Mouse (Mus musculus) thymus, postnatal 4 days (tissue): ENCODE measurements around the gene Chchd6.

ENCODE experiments used
- DNase-seq: peaks from one replicate; pipeline ENCODE4 v3.0.0; 2021

Chchd6 gene

GRCm38 (mm10) chr6:89440671-89441070, 154.8 kb downstream of the Chchd6 start:
- DNase-seq: no peak

DNA sequence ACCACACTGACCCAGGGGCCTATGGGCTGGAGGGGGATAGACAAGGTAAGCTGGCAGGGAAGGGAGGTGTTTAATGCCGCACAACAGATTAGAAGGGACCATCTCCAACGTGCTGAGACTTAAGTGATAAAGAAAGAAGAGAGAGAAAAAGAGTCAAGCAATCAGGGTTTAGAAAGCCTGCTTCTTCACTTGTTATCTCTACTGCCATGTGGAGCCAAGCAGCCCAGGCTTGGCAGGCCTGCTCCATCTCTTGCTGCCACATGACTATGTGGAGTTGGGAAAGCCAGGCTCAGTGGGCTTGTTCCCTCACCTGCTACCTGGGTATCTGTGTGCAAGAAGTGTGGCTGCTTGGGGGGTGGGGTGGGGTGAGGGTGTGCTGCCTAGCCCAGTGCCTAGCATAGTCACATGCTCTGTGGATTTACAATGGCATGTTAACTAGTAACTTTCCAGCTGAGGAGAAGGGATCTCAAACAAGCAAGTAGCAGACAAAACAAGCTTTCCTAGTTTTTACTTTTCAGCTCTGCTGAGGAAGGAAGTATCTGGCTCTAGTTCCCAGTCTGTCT, 163.5 kb downstream of the Chchd6 start:
- DNase-seq: no peak

DNA sequence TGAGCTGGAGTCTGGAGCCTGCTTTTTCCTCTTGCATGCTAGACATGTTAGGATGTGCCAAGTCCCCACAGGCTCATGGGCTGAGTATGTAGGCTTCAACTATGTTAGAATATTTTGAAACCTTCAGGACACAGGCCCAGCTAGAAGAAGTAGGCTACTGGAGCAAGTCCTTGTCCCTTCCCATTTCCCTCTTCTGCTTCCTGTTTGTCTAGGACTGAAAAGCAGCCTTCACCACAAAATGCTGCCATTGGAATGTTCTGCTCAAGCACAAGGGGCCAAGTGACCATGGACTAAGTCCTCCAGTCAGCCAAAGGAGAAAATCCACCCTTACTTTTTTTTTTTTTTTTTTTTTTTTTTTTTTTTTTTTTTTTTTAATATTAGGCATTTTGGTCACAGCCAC, 164.7 kb downstream of the Chchd6 start:
- no peak for DNase-seq

GRCm38 (mm10) chr6:89428661-89429375, 166.6 kb downstream of the Chchd6 start:
- DNase-seq: no peak

DNA sequence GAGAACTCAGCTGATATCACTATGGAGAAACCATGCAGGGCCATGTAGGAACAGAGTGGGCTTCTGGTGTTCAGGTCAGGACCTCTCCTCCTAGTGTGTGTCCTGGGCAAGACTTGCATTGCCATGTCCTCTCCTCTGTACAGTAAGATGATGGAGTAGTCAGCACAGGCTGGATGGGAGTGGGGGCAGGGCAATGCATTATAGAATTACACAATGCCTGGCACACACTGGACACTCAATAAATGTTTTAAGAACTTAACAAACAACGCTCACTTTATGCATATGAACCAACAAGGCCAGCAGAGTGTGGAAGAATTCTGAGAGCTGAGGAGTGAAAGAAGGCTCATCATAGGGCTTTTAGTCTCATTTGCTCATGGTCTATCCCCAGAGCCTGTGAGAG, 171.0 kb downstream of the Chchd6 start:
- DNase-seq: no peak

GRCm38 (mm10) chr6:89422621-89423020, 172.8 kb downstream of the Chchd6 start:
- no peak for DNase-seq

DNA sequence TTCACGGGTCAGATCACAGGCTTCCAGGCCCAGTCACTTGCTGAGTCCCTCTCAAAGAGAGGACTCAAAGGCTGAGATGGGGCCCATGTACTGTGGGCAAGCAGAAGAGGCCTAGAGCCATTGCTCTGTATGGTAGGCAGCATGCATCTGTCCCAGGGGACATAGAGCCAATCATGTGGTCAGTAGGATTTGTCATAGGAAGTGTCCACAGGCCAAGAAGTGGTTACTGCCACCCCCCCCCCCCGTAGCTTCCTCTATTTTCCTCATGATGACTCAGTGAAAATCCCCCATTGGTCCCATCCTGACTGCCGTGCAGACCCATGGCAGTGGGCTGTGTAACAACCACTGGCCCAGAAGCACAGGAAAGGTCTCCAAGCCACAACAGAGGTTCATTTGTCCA, 173.5 kb downstream of the Chchd6 start:
- DNase-seq: no peak

DNA sequence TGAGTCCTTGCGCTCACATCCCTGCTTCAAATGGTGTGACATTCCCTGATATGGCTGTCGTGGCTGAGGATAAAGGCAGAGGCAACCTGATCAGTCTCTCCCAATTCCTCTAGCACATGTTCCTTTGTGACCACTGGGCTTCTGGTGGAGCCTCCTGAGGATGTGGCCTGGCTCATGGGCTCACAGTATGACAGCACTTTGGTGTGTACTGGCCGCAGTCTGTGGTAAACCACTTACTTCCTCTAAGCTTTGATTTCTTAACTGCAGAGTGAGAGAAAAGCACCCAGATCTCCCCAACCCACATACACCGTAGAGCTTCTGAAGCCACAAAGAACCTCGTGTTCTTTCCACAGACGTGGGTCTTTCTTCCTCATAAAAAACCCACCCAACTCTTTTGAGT, 173.9 kb downstream of the Chchd6 start:
- peak; percentile 15 for DNase-seq

GRCm38 (mm10) chr6:89420756-89421155, 174.7 kb downstream of the Chchd6 start:
- DNase-seq: no peak

- DNase-seq: no peak
These were observed 175.3 kb downstream of the Chchd6 start for GRCm38 (mm10) chr6:89420110-89420509.

DNA sequence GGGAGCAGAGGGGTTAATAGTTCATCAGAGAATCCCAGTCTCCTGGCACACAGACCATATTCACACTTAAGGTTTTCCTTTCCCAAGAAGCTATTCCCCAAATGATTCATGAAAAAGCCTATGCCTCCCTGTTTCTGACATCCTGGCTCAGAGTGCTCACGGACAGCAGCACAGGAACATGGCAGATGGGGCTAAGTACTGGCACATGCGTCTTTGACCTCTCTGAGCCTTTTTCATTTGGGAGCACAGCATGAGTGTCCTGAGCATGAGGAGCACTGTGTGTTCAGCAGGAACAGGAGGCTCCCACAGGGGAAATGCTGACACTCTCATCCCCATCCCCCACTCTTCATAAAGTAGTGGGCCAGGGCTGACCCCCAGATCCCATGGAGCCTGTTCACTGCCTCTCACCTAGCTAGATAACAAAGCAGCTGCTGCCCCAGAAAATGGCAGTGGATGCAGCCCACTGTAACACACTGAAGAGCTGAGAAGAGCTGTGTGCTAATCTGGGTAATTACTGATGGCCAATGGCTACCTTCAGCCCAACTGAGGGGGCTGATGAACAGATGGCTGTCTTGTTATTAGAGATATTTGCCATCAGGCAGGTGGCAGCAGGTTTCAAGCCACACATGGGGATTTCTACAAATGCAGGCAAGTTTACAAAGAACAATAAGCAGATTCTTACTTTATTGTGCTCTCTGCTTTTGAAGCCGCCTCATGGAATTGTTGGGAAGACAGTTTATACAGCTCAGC, 176.2 kb downstream of the Chchd6 start:
- no peak for DNase-seq

DNA sequence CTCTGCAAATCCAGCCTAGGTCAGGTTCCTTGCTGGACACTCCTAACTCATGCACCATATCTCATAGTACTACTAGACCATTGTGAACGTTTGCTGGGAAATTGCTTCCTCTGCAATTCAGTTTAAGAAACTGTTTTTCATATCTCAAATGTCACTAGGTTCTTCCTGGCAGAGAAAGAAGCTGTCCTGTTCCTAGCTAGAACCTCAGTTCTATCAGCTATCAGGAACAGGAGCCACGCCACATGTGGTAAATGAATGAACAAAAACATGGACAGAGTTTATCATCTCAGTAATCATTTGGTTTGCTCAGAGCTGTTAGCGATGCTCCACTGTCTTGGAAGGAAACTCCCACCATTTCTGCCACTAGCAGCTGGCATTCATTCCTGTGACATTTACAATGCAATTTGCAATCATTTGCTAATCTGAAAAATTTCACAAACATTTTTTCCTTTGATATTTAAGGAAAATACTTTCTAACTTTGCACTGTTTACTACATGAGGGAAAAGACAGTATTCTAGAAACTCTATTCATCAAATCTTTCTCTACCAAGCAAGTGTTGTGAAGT, 179.3 kb downstream of the Chchd6 start:
- no peak for DNase-seq

- no peak for DNase-seq
These were observed 180.4 kb downstream of the Chchd6 start for GRCm38 (mm10) chr6:89415091-89415490.

GRCm38 (mm10) chr6:89414126-89414525, 181.3 kb downstream of the Chchd6 start:
- DNase-seq: no peak

GRCm38 (mm10) chr6:89413481-89413884, 182.0 kb downstream of the Chchd6 start:
- no peak for DNase-seq

DNA sequence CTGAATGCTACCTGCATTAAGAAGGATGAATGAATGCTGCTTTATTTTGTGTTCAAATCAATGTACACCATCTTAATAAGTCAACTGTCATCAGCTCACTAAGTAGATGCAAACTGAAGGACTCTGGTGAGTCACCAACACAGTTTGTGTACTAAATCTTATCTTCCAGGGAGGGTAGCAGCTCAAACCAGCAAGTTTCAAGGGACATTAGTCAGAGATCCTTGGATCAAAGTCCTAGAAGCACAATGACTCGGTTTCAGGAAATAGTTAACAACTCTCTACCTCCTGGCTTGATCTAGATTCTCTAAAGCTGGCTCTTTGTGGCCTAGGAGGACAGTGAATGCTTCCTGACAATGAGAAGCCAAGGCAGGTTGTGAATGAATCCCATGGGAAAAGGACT, 182.9 kb downstream of the Chchd6 start:
- no peak for DNase-seq

DNA sequence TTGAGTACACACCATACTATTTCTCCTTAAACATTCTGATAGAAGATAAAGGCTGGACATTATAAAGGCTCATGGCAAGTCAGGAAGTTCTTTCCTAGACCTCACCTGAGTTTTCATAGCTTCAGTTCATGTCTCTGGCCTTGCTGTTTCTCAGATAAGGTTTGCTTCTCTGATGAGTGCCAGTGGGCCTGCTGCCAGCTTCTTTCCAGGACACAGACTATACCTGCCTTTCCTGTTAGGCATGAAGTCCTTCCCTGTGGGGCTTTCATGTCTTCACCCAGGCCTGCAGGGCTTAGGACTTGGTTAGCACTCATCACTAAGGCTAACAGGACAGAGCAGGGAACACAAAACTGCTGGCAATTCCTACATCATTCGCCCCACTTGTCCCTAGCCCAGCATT, 186.4 kb downstream of the Chchd6 start:
- DNase-seq: no peak

DNA sequence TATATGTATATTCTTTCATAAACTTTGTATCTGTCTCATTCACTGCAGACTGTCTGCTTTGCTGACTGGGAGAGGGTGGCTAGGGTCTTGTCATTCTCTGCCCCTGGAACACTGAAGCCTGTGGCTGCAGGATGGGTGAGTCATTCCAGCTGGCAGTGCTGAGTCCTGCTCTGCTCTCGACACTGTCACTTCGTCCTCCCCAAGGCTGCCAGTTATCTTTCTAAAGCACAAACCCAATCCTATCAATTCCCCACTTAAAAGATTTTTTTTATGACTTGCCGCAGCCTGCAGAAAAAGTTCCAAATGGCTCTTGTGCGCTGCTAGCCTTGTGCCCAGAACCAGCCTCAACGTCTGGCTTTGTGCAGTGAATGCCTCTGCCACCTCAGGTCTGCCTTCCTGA, 187.2 kb downstream of the Chchd6 start:
- DNase-seq: no peak

DNA sequence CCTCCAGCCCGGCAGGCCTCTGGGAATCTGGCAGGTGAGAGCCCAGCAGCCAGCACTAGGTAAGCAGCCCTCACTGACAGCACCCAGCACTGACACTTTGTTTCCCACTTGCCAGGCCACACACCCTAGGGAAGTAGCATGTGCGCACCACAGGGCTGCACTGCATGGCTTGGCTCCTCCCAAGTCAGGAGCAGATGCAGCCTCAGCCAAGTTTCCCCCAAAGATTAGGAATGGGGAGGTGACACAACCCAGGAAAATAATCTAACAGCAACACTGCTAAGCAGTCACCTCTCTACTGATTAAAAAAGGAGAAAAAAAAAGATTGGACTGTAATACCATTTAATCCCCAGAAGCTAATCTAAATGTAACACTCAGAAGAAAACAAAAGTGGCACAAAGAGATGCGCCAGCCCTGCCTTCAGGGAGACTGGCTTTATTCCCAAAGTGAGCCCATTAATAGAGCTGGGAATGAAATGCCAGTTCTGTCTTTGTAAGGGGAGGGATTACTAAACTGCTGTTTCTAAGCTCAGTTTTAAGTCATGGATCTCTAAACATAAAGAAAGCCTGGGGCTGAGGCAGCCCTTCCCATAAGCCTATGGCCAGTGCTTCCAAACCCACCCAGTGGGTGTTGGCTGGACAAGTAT, 188.1 kb downstream of the Chchd6 start:
- DNase-seq: no peak

DNA sequence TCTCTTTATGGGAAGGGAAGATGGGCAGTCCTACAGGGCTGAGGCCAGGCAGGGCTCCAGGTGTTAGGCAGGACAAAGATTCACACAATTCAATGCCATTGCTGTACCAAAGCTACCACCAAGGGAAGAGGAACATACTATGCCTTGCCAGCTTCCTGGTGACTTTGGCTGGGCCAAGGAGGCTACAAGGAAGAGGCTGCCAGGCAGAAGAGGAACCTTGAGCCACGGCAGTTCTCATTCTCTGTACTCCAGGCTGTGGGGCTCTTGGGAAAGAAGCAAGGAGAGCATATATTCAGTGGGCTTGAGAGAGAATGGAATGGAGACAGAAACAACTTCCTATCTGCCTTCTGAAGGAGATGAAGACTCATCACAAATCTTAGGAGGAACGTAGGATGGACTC, 190.5 kb downstream of the Chchd6 start:
- no peak for DNase-seq

DNA sequence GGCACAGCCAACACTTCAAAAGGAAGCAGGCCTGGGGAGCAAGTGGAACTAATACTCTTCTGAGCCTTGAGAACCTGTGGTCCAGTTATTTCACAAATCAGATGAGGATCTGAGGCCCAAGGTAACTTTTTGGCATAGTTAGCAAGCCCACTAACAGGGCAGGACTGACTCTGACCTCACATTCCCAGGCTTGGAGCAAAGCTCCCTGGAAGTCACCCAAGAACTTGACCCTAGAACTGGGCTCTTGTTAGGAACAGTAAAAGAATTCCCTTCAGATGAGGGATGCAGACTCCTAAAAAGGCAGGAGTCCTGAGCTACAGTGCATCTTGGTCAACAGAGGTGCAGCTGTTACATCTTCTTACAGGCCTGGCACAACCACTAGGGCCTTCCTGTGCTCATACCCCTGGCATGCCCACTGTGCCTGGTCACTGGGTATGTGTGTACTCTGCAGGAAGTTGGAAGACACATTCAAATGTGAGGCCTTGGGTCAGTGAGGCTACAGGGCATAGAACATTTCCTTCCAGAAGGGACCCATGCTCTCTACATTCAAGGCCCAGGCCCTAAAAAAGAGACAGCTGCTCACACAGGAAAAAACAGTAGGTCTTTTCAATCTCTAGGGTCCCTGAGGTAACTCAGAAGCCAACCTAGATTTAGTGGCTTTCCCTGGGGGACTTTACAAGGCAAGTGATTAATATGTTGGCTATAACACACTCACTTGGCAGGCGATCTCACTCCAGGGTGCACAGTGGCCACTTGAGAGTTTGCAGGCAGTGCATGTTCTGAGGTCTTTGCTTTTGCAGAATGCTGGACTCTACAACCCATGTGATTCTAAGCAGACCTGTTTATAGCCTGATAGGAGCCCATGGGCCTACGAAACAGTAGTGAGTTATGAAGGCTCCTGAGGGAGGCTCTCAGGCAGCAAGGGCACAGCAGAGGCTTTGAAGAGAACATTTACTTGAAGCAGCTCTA, 191.9 kb downstream of the Chchd6 start:
- no peak for DNase-seq

GRCm38 (mm10) chr6:89402406-89402805, 193.0 kb downstream of the Chchd6 start:
- DNase-seq: no peak
